Mouse (Mus musculus): ENCODE measurements around the gene Topors. TPM values are rescaled to one million over a fixed set of nuclear protein-coding genes. Genes with fewer than 3 reads are reported as not detected.

Topors gene
- total and polyA plus RNA-seq, 3 experiments: 32.0 to 62.7 (median 38.3) TPM

DNA sequence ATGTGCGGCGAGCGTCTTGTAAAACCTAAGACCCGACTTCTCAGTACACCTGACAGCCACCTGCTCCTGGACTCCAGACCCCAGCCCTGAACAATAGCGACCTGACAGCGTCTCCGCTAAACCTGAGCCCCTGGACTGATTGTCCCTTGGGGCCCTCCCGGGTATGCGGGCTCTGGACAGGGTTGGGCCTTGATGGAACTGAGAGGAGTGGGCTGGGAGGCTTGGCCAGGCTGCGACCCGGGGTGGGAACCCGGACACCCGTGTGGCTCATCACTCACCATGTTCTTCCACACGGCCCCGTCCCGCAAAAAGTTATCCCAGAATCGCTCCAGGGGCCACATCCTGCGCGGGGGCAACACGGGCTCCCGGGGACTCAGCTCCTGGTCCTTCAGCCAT lies 9.2 kb upstream of the Topors start:
- Histone ChIP-seq H3K79me2 (ENCODE audit: control insufficient read depth, insufficient read depth, low read length, poor library complexity) (peaks cover 17% of the 10 kb centered on the region), H3K27ac (ENCODE audit: control insufficient read depth, low read depth, low read length) (peak overlapping the region; percentile 23), H3K36me3 (ENCODE audit: control insufficient read depth in 1 of 2, insufficient read depth in 2 of 2, low read length in 2 of 2) (peaks cover 0 to 11% of the 10 kb centered on the region in 2 experiments; a peak in 2 of 4 replicates), H3K27me3 (ENCODE audit: control insufficient read depth in 1 of 2, insufficient read depth in 2 of 2, low read length in 2 of 2) (no peaks in the 10 kb centered on the region), H3K9me3 (replicated peaks; ENCODE audit: insufficient read depth, low read length) (no peaks in the 10 kb centered on the region), H3K4me3 (ENCODE audit: control insufficient read depth in 1 of 2, insufficient read depth in 1 of 2, low read depth in 2 of 2, low read length in 2 of 2) (peak overlapping the region; percentile 90 to 91), H3K9ac (ENCODE audit: control insufficient read depth, low read depth, low read length, poor library complexity, severe bottlenecking) (peak overlapping the region; percentile 82), H3K4me1 (ENCODE audit: control insufficient read depth in 1 of 2, insufficient read depth in 2 of 2, low read length in 2 of 2) (peaks cover 0 to 2% of the 10 kb centered on the region in 2 experiments; a peak in 1 of 4 replicates)
- DNase-seq (ENCODE audit: low read depth, low spot score): peak; percentile 29
- TF ChIP-seq CHD1 (IDR thresholded peaks at IDR 0.05; ENCODE audit: low read depth, low read length) (peak; percentile 36; the same call in 1 of the 2 replicates), POLR2A (IDR thresholded peaks at IDR 0.05; ENCODE audit: control insufficient read depth in 1 of 2, insufficient read depth in 1 of 2, low read depth in 1 of 2, low read length in 2 of 2, poor library complexity in 1 of 2) (no peak), MAX (IDR thresholded peaks at IDR 0.05; ENCODE audit: low read length) (0 out of 2 replicates have a peak, but pooled peaks have one; percentile 8), BHLHE40 (IDR thresholded peaks at IDR 0.05; ENCODE audit: borderline replicate concordance, low read depth, low read length) (no peak)

DNA sequence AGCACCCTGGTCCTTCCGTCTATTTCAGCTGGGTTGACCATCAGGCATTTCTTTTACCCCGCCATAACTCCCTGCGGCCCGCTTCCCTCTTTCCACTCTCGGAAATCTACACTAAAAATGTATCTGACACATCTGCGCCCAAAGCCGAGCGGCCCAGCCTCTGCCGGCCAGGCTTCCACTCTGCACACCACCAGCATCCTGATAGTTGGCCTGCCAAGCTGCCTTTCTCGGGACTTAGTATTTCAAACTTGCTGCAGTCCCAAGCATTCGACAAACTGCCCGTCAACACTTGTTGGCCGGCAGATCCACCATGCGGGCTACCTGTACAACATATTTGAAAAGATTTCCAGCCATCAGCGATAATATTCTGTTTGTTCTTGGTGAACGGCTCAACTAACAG lies 815 bp downstream of the Topors start:
- H3K4me3 ChIP-seq (ENCODE audit: control insufficient read depth in 1 of 2, insufficient read depth in 1 of 2, low read depth in 2 of 2, low read length in 2 of 2): peak overlapping the region; percentile 53 to 83
- TF ChIP-seq MAFK (IDR thresholded peaks at IDR 0.05; ENCODE audit: borderline replicate concordance, low read depth, low read length) (no peak), TBP (IDR thresholded peaks at IDR 0.05; ENCODE audit: low read depth, low read length) (0 out of 2 replicates have a peak, but pooled peaks have one; percentile 1), BHLHE40 (IDR thresholded peaks at IDR 0.05; ENCODE audit: borderline replicate concordance, low read depth, low read length) (no peak), EP300 (IDR thresholded peaks at IDR 0.05; ENCODE audit: low read depth in 1 of 2, low read length in 2 of 2) (0 out of 4 replicates have a peak, but pooled peaks of 1 of the 2 experiments have one; percentile 3), ZNF384 (IDR thresholded peaks at IDR 0.05; ENCODE audit: low read depth, low read length) (no peak)
- peaks cover 12 to 17% of the 10 kb centered on the region in 2 experiments for H3K36me3 ChIP-seq (ENCODE audit: control insufficient read depth in 1 of 2, insufficient read depth in 2 of 2, low read length in 2 of 2)
- H3K79me2 ChIP-seq (ENCODE audit: control insufficient read depth, insufficient read depth, low read length, poor library complexity): peaks cover 46% of the 10 kb centered on the region
- H3K27me3 ChIP-seq (ENCODE audit: control insufficient read depth in 1 of 2, insufficient read depth in 2 of 2, low read length in 2 of 2): no peaks in the 10 kb centered on the region
- H3K4me1 ChIP-seq (ENCODE audit: control insufficient read depth in 1 of 2, insufficient read depth in 2 of 2, low read length in 2 of 2): peaks cover 0 to 15% of the 10 kb centered on the region in 2 experiments; a peak in 2 of 4 replicates
- peak overlapping the region; percentile 97 for H3K27ac ChIP-seq (ENCODE audit: control insufficient read depth, low read depth, low read length)
- no peaks in the 10 kb centered on the region for H3K9me3 ChIP-seq (replicated peaks; ENCODE audit: insufficient read depth, low read length)
- DNase-seq (ENCODE audit: low read depth, low spot score): peak; percentile 64
- H3K9ac ChIP-seq (ENCODE audit: control insufficient read depth, low read depth, low read length, poor library complexity, severe bottlenecking): peak overlapping the region; percentile 95

DNA sequence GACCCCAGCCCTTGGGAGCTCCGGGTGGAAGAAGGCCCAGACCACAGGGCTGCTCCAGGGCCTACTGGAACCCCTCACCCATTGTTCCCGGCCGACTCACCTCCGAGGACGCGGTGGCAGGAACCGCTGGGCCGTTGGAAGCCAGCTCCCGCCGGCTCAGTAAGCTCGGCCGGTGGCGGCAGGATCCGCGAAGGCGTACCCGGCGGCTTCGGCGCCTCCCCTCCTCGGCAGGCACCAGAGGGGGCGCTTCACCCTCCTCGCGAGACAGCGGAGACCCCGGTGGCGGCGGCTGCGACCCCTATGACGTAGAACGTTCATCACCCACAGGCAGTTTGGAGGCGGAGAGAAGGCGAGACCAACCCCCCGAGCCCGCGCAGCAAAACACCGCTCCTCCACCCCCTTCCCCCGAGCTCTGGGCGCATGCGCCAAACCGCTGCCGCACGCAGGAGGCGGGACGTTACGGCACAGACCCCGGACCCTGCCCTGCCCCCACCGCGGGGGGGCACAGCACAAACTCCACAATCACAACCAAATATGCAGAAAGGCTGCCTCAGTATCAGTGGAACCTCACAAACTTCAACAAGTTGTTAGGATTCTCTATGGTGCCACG lies 1.3 kb downstream of the Topors start:
- peak overlapping the region; percentile 95 for H3K9ac ChIP-seq (ENCODE audit: control insufficient read depth, low read depth, low read length, poor library complexity, severe bottlenecking)
- peak; percentile 91 for DNase-seq (ENCODE audit: low read depth, low spot score)
- H3K27ac ChIP-seq (ENCODE audit: control insufficient read depth, low read depth, low read length): peak overlapping the region; percentile 97
- H3K79me2 ChIP-seq (ENCODE audit: control insufficient read depth, insufficient read depth, low read length, poor library complexity): peaks cover 49% of the 10 kb centered on the region
- peaks cover 0 to 15% of the 10 kb centered on the region in 2 experiments; a peak in 2 of 4 replicates for H3K4me1 ChIP-seq (ENCODE audit: control insufficient read depth in 1 of 2, insufficient read depth in 2 of 2, low read length in 2 of 2)
- H3K36me3 ChIP-seq (ENCODE audit: control insufficient read depth in 1 of 2, insufficient read depth in 2 of 2, low read length in 2 of 2): peaks cover 15 to 17% of the 10 kb centered on the region in 2 experiments
- H3K4me3 ChIP-seq (ENCODE audit: control insufficient read depth in 1 of 2, insufficient read depth in 1 of 2, low read depth in 2 of 2, low read length in 2 of 2): peak overlapping the region; percentile 53 to 83
- no peaks in the 10 kb centered on the region for H3K9me3 ChIP-seq (replicated peaks; ENCODE audit: insufficient read depth, low read length)
- no peaks in the 10 kb centered on the region for H3K27me3 ChIP-seq (ENCODE audit: control insufficient read depth in 1 of 2, insufficient read depth in 2 of 2, low read length in 2 of 2)
- no peak for TF ChIP-seq GATA1 (IDR thresholded peaks at IDR 0.05; ENCODE audit: low read depth, low read length)
- peak; percentile 72; the same call in 1 of the 2 replicates for TF ChIP-seq HCFC1 (IDR thresholded peaks at IDR 0.05; ENCODE audit: low read depth, low read length)
- peak; percentile 81; the same call in 1 of the 2 replicates for TF ChIP-seq MAZ (IDR thresholded peaks at IDR 0.05; ENCODE audit: low read depth, low read length)
- TF ChIP-seq MXI1 (IDR thresholded peaks at IDR 0.05; ENCODE audit: low read depth, low read length): peak; percentile 53
- TF ChIP-seq ZKSCAN1 (IDR thresholded peaks at IDR 0.05; ENCODE audit: low read depth, low read length): no peak
- no peak for TF ChIP-seq JUND (IDR thresholded peaks at IDR 0.05; ENCODE audit: low read depth, low read length)
- no peak for TF ChIP-seq ZC3H11A (IDR thresholded peaks at IDR 0.05; ENCODE audit: low read depth, low read length)
- peak; percentile 49 for TF ChIP-seq NELFE (IDR thresholded peaks at IDR 0.05; ENCODE audit: low read depth, low read length)
- no peak for TF ChIP-seq KAT2A (conservative IDR thresholded peaks at IDR 0.05; ENCODE audit: low read depth, low read length)
- TF ChIP-seq MAFK (IDR thresholded peaks at IDR 0.05; ENCODE audit: borderline replicate concordance, low read depth, low read length): no peak
- peak; percentile 62 for TF ChIP-seq CHD2 (IDR thresholded peaks at IDR 0.05; ENCODE audit: low read length)
- no peak for TF ChIP-seq ZMIZ1 (IDR thresholded peaks at IDR 0.05; ENCODE audit: low read depth, low read length)
- TF ChIP-seq MAX (IDR thresholded peaks at IDR 0.05; ENCODE audit: low read length): no peak
- TF ChIP-seq TAL1 (IDR thresholded peaks at IDR 0.05; ENCODE audit: low read length): no peak
- no peak for TF ChIP-seq UBTF (IDR thresholded peaks at IDR 0.05; ENCODE audit: borderline replicate concordance, insufficient read depth, low read depth, low read length)
- peak; percentile 48; the same call in 1 of the 2 replicates for TF ChIP-seq MYC (IDR thresholded peaks at IDR 0.05; ENCODE audit: low read depth, low read length)
- TF ChIP-seq POLR2A (IDR thresholded peaks at IDR 0.05; ENCODE audit: control insufficient read depth in 1 of 2, insufficient read depth in 1 of 2, low read depth in 1 of 2, low read length in 2 of 2, poor library complexity in 1 of 2): peak; percentile 45 to 56; a peak in 2 of 4 replicates
- TF ChIP-seq RAD21 (IDR thresholded peaks at IDR 0.05; ENCODE audit: low read depth, low read length): no peak
- peak; percentile 37 for TF ChIP-seq USF1 (IDR thresholded peaks at IDR 0.05; ENCODE audit: low read depth, low read length)
